Mouse (Mus musculus) forebrain, embryonic 10.5 days (tissue): ENCODE results near the gene Ssh2. TPM values are rescaled to one million over a fixed set of nuclear protein-coding genes. Genes with fewer than 3 reads are reported as not detected.

Experiments used
- DNase-seq: peaks from one replicate; pipeline ENCODE4 v3.0.0-alpha.2; 2017; ENCODE audit warnings: low spot score; ENCODE audit errors: extremely low spot score
- H3K27ac ChIP-seq: fragments of 300-500 bp; sonication (generic); 2 replicates; pipeline ENCODE4 v1.5.1; 2016; ENCODE audit warnings: mild to moderate bottlenecking
- H3K27me3 ChIP-seq: fragments of 300-500 bp; sonication (generic); 2 replicates; pipeline ENCODE4 v1.6.1; 2016; ENCODE audit warnings: mild to moderate bottlenecking; ENCODE audit not compliant: poor library complexity, severe bottlenecking
- H3K36me3 ChIP-seq: fragments of 300-500 bp; sonication (generic); replicated peaks from 2 replicates; pipeline ENCODE4 v1.6.1; 2016; ENCODE audit warnings: mild to moderate bottlenecking, moderate library complexity
- H3K4me1 ChIP-seq: fragments of 300-500 bp; sonication (generic); 2 replicates; pipeline ENCODE4 v1.6.1; 2016
- H3K4me3 ChIP-seq: fragments of 300-500 bp; sonication (generic); 2 replicates; pipeline ENCODE4 v1.5.1; 2016; ENCODE audit warnings: mild to moderate bottlenecking, moderate library complexity
- H3K9me3 ChIP-seq: fragments of 300-500 bp; sonication (generic); 2 replicates; pipeline ENCODE4 v1.6.1; 2016; ENCODE audit warnings: mild to moderate bottlenecking, moderate library complexity
- WGBS: fragments of 180-500 bp; shearing (Covaris S2); methylation state at CpG from one replicate; pipeline ENCODE4 v1.1.7; 2016; 5-methylcytosine and 5-hydroxymethylcytosine counted together
- polyA plus RNA-seq: library from polyadenylated mRNA; unstranded; fragments of >200 nt; fragmentation: Nextera tagmentation; extraction: Ambion mirVana; gene quantifications from 2 replicates; pipeline ENCODE4 v1.2.1, GENCODE M21; 2016

Ssh2 gene
- 9.0 and 9.9 TPM in 2 replicates for polyA plus RNA-seq

GRCm38 (mm10) chr11:77215951-77216760 is at the start of gene Ssh2:
Ssh2 (plus strand) TSS chr11:77216287.
- Histone ChIP-seq H3K9me3 (no peaks in the 10 kb centered on the region), H3K27me3 (no peaks in the 10 kb centered on the region), H3K4me3 (peak within 1 kb of the TSS; percentile 93), H3K27ac (peak within 1 kb of the TSS; percentile 96), H3K36me3 (no peaks in the 10 kb centered on the region), H3K4me1 (peaks cover 37% of the 10 kb centered on the region)
- under 1% methylated on average over 82 of the region's 82 CpGs for WGBS
- DNase-seq: peak; percentile 87

- H3K4me1 ChIP-seq: no peaks in the 10 kb centered on the region
- 52% methylated on average over 4 of the region's 4 CpGs for WGBS
Measured at GRCm38 (mm10) chr11:77173731-77174130, 42.4 kb upstream of the Ssh2 start.

GRCm38 (mm10) chr11:77174531-77174930 is 41.6 kb upstream of the Ssh2 start:
- H3K27me3 ChIP-seq: no peaks in the 10 kb centered on the region
- 83% methylated on average over 7 of the region's 7 CpGs for whole genome bisulfite sequencing
- no peaks in the 10 kb centered on the region for H3K4me1 ChIP-seq
- H3K4me3 ChIP-seq: no peak overlapping the region
- no peak for DNase-seq
- no peak overlapping the region for H3K27ac ChIP-seq
- H3K9me3 ChIP-seq: no peaks in the 10 kb centered on the region
- no peaks in the 10 kb centered on the region for H3K36me3 ChIP-seq

More at GRCm38 (mm10) chr11:77173731-77174130, 42.4 kb upstream of the Ssh2 start:
- no peak for DNase-seq
- Histone ChIP-seq H3K4me3 (no peak overlapping the region), H3K27ac (no peak overlapping the region), H3K36me3 (no peaks in the 10 kb centered on the region), H3K9me3 (no peaks in the 10 kb centered on the region), H3K27me3 (no peaks in the 10 kb centered on the region)

- WGBS: 88% methylated on average over 3 of the region's 3 CpGs
- H3K36me3 ChIP-seq: no peaks in the 10 kb centered on the region
- no peak overlapping the region for H3K4me3 ChIP-seq
- no peaks in the 10 kb centered on the region for H3K27me3 ChIP-seq
- H3K9me3 ChIP-seq: no peaks in the 10 kb centered on the region
- no peaks in the 10 kb centered on the region; the same call in 1 of the 2 replicates for H3K4me1 ChIP-seq
- no peak overlapping the region for H3K27ac ChIP-seq
- no peak for DNase-seq
Measured at GRCm38 (mm10) chr11:77179771-77180170, 36.3 kb upstream of the Ssh2 start.

- 79% methylated on average over 4 of the region's 4 CpGs for WGBS
- no peak for DNase-seq
Measured at GRCm38 (mm10) chr11:77180886-77181285, 35.2 kb upstream of the Ssh2 start.

GRCm38 (mm10) chr11:77181528-77181927 is 34.6 kb upstream of the Ssh2 start:
- no peaks in the 10 kb centered on the region for H3K27me3 ChIP-seq

More at GRCm38 (mm10) chr11:77180886-77181285, 35.2 kb upstream of the Ssh2 start:
- Histone ChIP-seq H3K36me3 (no peaks in the 10 kb centered on the region), H3K27ac (no peak overlapping the region), H3K9me3 (no peaks in the 10 kb centered on the region), H3K27me3 (no peaks in the 10 kb centered on the region), H3K4me1 (no peaks in the 10 kb centered on the region; the same call in 1 of the 2 replicates), H3K4me3 (no peak overlapping the region)

DNA sequence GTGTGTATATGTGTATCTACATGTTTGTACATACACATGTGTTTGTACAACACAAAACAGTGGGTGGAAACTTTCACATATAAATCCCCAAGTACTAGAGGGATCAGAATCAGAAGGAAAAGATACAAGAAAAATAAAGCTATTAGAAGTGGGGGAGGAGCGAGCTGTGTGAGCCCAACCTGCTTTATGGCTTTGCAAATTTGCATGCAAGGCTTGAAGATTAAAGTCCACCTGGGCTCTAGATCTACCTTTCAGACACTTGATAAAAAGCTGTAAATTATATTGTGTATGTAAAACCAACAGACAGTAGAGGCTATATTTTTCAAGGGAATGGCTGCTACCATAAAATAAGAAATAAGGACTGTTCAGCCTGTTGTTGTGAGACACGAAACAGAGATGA is 34.0 kb upstream of the Ssh2 start:
- 86% methylated on average over 2 of the region's 2 CpGs for WGBS
- H3K27ac ChIP-seq: no peak overlapping the region
- H3K27me3 ChIP-seq: no peaks in the 10 kb centered on the region
- no peak for DNase-seq
- no peaks in the 10 kb centered on the region for H3K36me3 ChIP-seq
- no peak overlapping the region for H3K4me3 ChIP-seq
- no peaks in the 10 kb centered on the region; the same call in 1 of the 2 replicates for H3K4me1 ChIP-seq
- H3K9me3 ChIP-seq: no peaks in the 10 kb centered on the region

More at GRCm38 (mm10) chr11:77181528-77181927, 34.6 kb upstream of the Ssh2 start:
- 87% methylated on average over 5 of the region's 5 CpGs for whole genome bisulfite sequencing
- Histone ChIP-seq H3K4me1 (no peaks in the 10 kb centered on the region; the same call in 1 of the 2 replicates), H3K27ac (no peak overlapping the region), H3K9me3 (no peaks in the 10 kb centered on the region), H3K4me3 (no peak overlapping the region), H3K36me3 (no peaks in the 10 kb centered on the region)
- DNase-seq: no peak

DNA sequence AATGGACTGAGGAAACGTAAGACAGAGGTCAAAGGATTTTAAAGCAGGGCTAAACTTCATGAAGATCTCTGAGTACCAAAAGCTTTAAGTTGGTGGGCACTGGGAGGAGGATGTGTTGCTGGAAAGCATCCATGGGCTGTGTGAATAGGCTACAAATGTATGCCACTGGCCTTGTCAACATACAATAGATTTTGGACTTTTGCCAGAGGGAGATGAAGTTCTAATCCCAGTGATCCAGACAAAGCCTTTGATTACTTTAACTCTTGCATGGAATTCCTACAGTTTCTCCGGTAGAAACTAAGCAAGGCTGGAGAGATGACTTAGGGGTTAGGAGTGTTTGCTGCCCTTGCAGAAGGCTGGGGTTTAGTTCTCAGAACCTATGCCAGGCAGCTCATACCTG is 33.5 kb upstream of the Ssh2 start:
- Histone ChIP-seq H3K4me3 (no peak overlapping the region), H3K27ac (no peak overlapping the region), H3K4me1 (no peaks in the 10 kb centered on the region; the same call in 1 of the 2 replicates), H3K9me3 (no peaks in the 10 kb centered on the region), H3K27me3 (no peaks in the 10 kb centered on the region), H3K36me3 (no peaks in the 10 kb centered on the region)
- WGBS: 52% methylated on average over 2 of the region's 2 CpGs
- no peak for DNase-seq

DNA sequence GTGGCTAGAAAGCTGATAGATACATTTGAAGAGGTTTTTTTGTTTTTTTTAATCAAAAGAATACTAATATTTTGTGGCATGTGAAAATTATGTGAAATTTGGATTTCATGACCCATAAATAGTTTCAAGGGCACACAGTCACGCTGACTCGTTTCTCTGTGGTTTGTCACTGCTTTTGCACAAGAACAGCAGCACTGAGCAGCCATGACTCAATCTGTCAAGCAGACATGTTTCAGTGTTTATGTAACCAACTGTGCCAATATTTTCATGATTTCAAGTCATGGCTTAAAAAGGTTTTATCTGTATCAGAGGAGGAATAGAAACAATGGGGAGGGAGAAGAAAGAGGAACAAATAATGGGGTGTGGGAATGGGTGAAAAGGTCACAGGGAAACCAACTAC is 31.2 kb upstream of the Ssh2 start:
- H3K4me1 ChIP-seq: no peaks in the 10 kb centered on the region; the same call in 1 of the 2 replicates
- H3K27me3 ChIP-seq: no peaks in the 10 kb centered on the region
- DNase-seq: no peak
- no peak overlapping the region for H3K4me3 ChIP-seq
- no peaks in the 10 kb centered on the region for H3K36me3 ChIP-seq
- H3K9me3 ChIP-seq: no peaks in the 10 kb centered on the region
- H3K27ac ChIP-seq: no peak overlapping the region
- 93% methylated on average over 2 of the region's 2 CpGs for WGBS

GRCm38 (mm10) chr11:77188868-77189267 is 27.2 kb upstream of the Ssh2 start, which contains the start of gene Efcab5:
Efcab5 (minus strand) TSS chr11:77188968.
- peaks cover 17% of the 10 kb centered on the region for H3K27me3 ChIP-seq
- WGBS: 92% methylated on average over 6 of the region's 6 CpGs
- H3K9me3 ChIP-seq: no peaks in the 10 kb centered on the region
- H3K4me1 ChIP-seq: peaks cover 7% of the 10 kb centered on the region
- H3K27ac ChIP-seq: no peak within 1 kb of the TSS
- no peak for DNase-seq
- no peak within 1 kb of the TSS for H3K4me3 ChIP-seq
- no peaks in the 10 kb centered on the region for H3K36me3 ChIP-seq

DNA sequence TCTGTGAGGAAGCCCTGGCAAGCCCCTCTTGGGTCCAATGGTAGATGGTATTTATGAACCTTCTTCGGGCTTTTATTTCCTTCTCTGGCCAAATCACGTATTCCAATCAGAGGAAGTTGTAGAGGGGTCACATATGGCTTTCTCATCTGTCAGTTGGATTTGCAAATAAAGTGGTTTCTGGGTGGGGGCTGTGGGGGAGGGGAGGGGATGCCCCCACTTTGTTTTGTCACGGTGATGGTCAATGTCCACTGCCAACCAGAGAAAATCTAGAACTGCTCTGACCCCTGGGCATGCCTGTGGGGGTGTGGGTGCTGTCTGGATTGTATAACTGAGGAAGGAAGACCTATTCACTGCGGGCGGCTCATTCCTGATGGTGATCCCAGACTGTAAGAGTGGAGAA is 22.7 kb upstream of the Ssh2 start:
- Histone ChIP-seq H3K27ac (no peak overlapping the region), H3K4me1 (peaks cover 34% of the 10 kb centered on the region), H3K4me3 (no peak overlapping the region; the same call in 1 of the 2 replicates), H3K9me3 (no peaks in the 10 kb centered on the region), H3K36me3 (no peaks in the 10 kb centered on the region), H3K27me3 (peaks cover 39% of the 10 kb centered on the region)
- no peak for DNase-seq
- 77% methylated on average over 5 of the region's 5 CpGs for WGBS

DNA sequence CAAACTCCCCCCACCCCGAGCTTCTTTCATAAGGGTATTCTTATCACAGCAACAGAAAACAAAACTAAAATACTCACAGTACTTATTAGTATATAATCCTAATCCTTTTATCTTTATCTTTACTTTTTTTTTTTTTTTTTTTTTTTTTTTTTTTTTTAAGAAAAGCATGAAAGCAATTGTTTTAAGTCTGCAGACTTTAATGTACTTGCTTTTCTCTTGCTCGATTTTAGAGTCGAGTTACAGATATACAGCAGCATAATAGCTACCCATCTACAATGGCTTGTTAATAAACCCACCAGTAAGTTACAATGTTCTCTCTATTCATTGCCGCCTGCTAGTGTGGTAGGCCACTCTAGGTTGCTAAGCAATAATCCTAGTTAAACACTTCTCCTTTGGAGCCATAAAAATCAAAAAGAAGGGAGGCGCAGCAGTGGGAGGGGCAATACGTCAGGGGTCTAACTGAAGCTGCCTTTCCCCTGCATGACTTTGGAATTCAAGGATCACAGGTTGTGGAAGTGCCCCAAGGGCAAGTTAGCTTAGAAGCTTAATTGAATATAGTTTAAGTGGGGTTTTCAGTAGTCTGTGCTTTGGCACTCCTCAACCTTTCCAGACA is 22.0 kb upstream of the Ssh2 start:
- no peaks in the 10 kb centered on the region for H3K36me3 ChIP-seq
- WGBS: 29% methylated on average over 6 of the region's 6 CpGs
- H3K9me3 ChIP-seq: no peaks in the 10 kb centered on the region
- H3K4me3 ChIP-seq: no peak overlapping the region; the same call in 1 of the 2 replicates
- H3K4me1 ChIP-seq: peaks cover 34% of the 10 kb centered on the region
- peaks cover 39% of the 10 kb centered on the region for H3K27me3 ChIP-seq
- DNase-seq: peak; percentile 67
- no peak overlapping the region for H3K27ac ChIP-seq

- WGBS: 77% methylated on average over 1 of the region's 1 CpGs
- DNase-seq: no peak
- Histone ChIP-seq H3K27me3 (peaks cover 39% of the 10 kb centered on the region), H3K9me3 (no peaks in the 10 kb centered on the region), H3K4me3 (no peak overlapping the region), H3K4me1 (peaks cover 39% of the 10 kb centered on the region), H3K36me3 (no peaks in the 10 kb centered on the region), H3K27ac (no peak overlapping the region)
Measured at GRCm38 (mm10) chr11:77194762-77195161, 21.3 kb upstream of the Ssh2 start.
